Mouse (Mus musculus): Measurements from ENCODE around the gene Folh1. TPM values are rescaled to one million over a fixed set of nuclear protein-coding genes. Genes with fewer than 3 reads are reported as not detected.

Gene Folh1
- polyA plus RNA-seq (2021; fragmentation: Nextera tagmentation) = 3.3 and 3.7 TPM in 2 replicates
- long read RNA-seq, experiment 1, partial matches to known transcripts = 2 of 5 reads
- long read RNA-seq, experiment 1, other reads (novel, unspliced or antisense) = 0 of 5 reads
- long read RNA-seq, experiment 2, transcript Folh1-202 (18 exons, 2,516 nt) = minor isoform, 6 of 19 reads
- long read RNA-seq, experiment 2, transcript Folh1-201 (19 exons, 3,125 nt) = major isoform, 11 of 19 reads
- long read RNA-seq, experiment 2, partial matches to known transcripts = 1 of 19 reads
- long read RNA-seq, experiment 2, other reads (novel, unspliced or antisense) = 1 of 19 reads

GRCm38 (mm10) chr7:86775617-86776325, at the start of gene Folh1:
Folh1 (minus strand) TSS chr7:86775943.

GRCm38 (mm10) chr7:86794727-86795126, 19.0 kb upstream of the Folh1 start, which contains the start of gene Vmn2r77:
Vmn2r77 (plus strand) TSS chr7:86795027.

GRCm38 (mm10) chr7:86688030-86688429, 87.7 kb downstream of the Folh1 start, which contains the start of gene Olfr292:
Olfr292 (plus strand) TSS chr7:86688330.

Other genes starting within 250 kb of the Folh1 start
- gene Olfr295, start 192.1 kb downstream of the Folh1 start, polyA plus RNA-seq (2021; fragmentation: Nextera tagmentation) = not detected in 2 replicates
- not detected in 2 replicates for gene Olfr294, start 159.3 kb downstream of the Folh1 start, polyA plus RNA-seq (2021; fragmentation: Nextera tagmentation)
- gene Olfr293, start 126.9 kb downstream of the Folh1 start, polyA plus RNA-seq (2021; fragmentation: Nextera tagmentation) = not detected in 2 replicates
- not detected in 2 replicates for gene Olfr292, start 87.6 kb downstream of the Folh1 start, polyA plus RNA-seq (2021; fragmentation: Nextera tagmentation)
- not detected in 2 replicates for gene Vmn2r77, start 19.1 kb upstream of the Folh1 start, polyA plus RNA-seq (2021; fragmentation: Nextera tagmentation)
- not detected in 2 replicates for gene Vmn2r78, start 139.2 kb upstream of the Folh1 start, polyA plus RNA-seq (2021; fragmentation: Nextera tagmentation)
- gene Vmn2r79, start 220.2 kb upstream of the Folh1 start, polyA plus RNA-seq (2021; fragmentation: Nextera tagmentation) = not detected in 2 replicates